Mouse (Mus musculus): ENCODE measurements at regions not wholly inside any gene's neighbourhood (a gene's known extent, or its start where the extent isn't known, plus 50 kb on each side); places are given as distances from the start of the nearest gene placed in this dataset.

GRCm38 (mm10) chr4:64228341-64228740, 181.5 kb upstream of the Tnc start:
- Histone ChIP-seq H3K4me1 (ENCODE audit: control insufficient read depth, insufficient read depth, low read length) (no peaks in the 10 kb centered on the region), H3K27me3 (ENCODE audit: control insufficient read depth, insufficient read depth, low read depth, low read length) (no peaks in the 10 kb centered on the region), H3K4me2 (ENCODE audit: low read length) (no peak overlapping the region), H3K4me3 (ENCODE audit: low read depth, low read length) (no peak overlapping the region), H3K9me3 (replicated peaks; ENCODE audit: control insufficient read depth, low read length, poor library complexity, severe bottlenecking) (no peaks in the 10 kb centered on the region), H3K27ac (ENCODE audit: low read length) (no peak overlapping the region), H3K36me3 (ENCODE audit: control insufficient read depth, insufficient read depth, low read length) (no peaks in the 10 kb centered on the region), H3K9ac (ENCODE audit: low read depth, low read length) (no peak overlapping the region)
- ATAC-seq: no peak
- WGBS: 76% methylated on average over 3 of the region's 3 CpGs

DNA sequence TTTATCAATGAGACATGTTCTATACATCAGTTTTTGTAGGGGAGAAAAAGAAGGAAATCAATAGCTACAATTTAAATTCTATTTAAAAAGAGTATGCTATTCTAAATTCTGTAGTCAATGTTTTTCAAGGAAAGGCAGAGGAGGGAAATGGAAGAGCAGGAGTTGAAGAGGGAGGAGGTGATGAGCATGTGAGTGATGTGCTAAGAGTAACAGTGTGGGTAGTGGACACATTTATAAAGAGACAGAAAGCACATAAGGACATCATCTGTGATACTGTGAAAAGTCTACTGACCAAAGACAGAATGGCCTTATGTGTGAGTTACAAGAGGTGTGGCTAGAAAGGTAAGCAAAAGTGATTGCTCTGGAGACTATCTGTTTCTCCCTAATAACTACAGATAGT, 179.8 kb upstream of the Tnc start:
- H3K9me3 ChIP-seq (replicated peaks; ENCODE audit: control insufficient read depth, low read length, poor library complexity, severe bottlenecking): no peaks in the 10 kb centered on the region
- H3K27ac ChIP-seq (ENCODE audit: low read length): no peak overlapping the region
- H3K4me3 ChIP-seq (ENCODE audit: low read depth, low read length): no peak overlapping the region
- H3K27me3 ChIP-seq (ENCODE audit: control insufficient read depth, insufficient read depth, low read depth, low read length): no peaks in the 10 kb centered on the region
- no peak for ATAC-seq
- no peak overlapping the region for H3K9ac ChIP-seq (ENCODE audit: low read depth, low read length)
- H3K4me2 ChIP-seq (ENCODE audit: low read length): no peak overlapping the region
- H3K4me1 ChIP-seq (ENCODE audit: control insufficient read depth, insufficient read depth, low read length): no peaks in the 10 kb centered on the region
- H3K36me3 ChIP-seq (ENCODE audit: control insufficient read depth, insufficient read depth, low read length): no peaks in the 10 kb centered on the region

DNA sequence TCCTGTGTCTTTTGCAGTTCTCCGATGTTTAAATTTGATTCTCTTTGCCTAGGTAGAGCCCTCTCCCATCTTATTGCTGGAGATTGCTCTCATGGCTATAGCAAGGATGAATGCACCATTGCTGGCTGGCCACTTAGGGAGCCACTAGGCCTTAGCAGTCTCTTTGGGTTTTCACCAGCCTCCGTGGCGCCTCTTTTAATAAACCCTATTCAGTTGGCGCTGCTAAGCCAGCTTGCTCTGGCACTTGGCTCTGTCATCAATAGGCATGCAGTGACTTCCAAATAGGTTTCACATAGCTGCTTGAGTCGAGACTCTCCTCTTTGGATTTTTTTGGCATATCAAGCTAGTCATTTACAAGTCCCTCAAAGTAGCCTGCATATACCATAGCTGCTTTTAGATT, 178.1 kb upstream of the Tnc start:
- Histone ChIP-seq H3K9ac (ENCODE audit: low read depth, low read length) (no peak overlapping the region), H3K36me3 (ENCODE audit: control insufficient read depth, insufficient read depth, low read length) (no peaks in the 10 kb centered on the region), H3K4me3 (ENCODE audit: low read depth, low read length) (no peak overlapping the region), H3K9me3 (replicated peaks; ENCODE audit: control insufficient read depth, low read length, poor library complexity, severe bottlenecking) (no peaks in the 10 kb centered on the region), H3K4me2 (ENCODE audit: low read length) (no peak overlapping the region), H3K4me1 (ENCODE audit: control insufficient read depth, insufficient read depth, low read length) (no peaks in the 10 kb centered on the region), H3K27me3 (ENCODE audit: control insufficient read depth, insufficient read depth, low read depth, low read length) (no peaks in the 10 kb centered on the region), H3K27ac (ENCODE audit: low read length) (no peak overlapping the region)
- ATAC-seq: peak; percentile 67; the same call in 1 of the 2 replicates
- WGBS: 65% methylated on average over 5 of the region's 5 CpGs

GRCm38 (mm10) chr4:64219802-64220201, 173.0 kb upstream of the Tnc start:
- Histone ChIP-seq H3K4me2 (ENCODE audit: low read length) (no peak overlapping the region), H3K4me3 (ENCODE audit: low read depth, low read length) (no peak overlapping the region), H3K4me1 (ENCODE audit: control insufficient read depth, insufficient read depth, low read length) (no peaks in the 10 kb centered on the region), H3K27me3 (ENCODE audit: control insufficient read depth, insufficient read depth, low read depth, low read length) (no peaks in the 10 kb centered on the region), H3K36me3 (ENCODE audit: control insufficient read depth, insufficient read depth, low read length) (no peaks in the 10 kb centered on the region), H3K27ac (ENCODE audit: low read length) (no peak overlapping the region), H3K9ac (ENCODE audit: low read depth, low read length) (no peak overlapping the region), H3K9me3 (replicated peaks; ENCODE audit: control insufficient read depth, low read length, poor library complexity, severe bottlenecking) (no peaks in the 10 kb centered on the region)
- ATAC-seq: no peak
- WGBS: 79% methylated on average over 2 of the region's 2 CpGs

DNA sequence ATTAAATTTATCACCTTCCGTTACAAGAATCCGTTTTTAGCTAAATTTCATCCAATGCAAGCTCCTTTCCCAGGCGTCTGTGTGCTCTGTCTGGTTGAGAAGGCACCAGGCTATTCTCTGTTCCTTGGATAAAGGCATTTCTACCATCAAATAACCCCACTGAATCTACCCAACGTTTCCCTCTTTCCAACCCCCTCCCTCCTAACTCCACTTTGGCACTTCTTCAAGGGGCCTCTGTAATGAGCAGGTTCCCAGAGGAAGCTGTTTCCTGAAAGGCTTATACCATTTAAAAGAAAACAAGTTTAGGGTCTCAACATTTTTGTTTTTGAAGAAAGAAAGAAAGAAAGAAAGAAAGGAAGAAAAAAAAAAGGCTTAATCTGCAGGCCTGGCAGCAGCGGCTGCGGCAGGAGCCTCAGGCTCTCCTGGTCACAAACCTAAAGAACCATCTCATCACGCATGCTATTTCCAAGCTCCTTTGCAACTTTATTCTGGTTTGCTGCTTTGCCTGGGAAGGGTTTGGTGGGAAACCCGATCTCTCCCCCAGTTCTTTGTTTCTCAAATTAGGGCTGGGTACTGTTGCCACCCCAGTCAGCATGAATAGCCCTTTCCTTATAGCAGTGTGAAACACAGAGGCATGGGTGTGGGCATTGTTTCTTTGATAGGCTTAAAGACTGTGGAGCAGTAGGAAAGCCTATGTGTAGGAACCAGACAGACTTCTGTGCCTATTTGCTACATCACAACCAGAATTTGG, 160.5 kb upstream of the Tnc start:
- no peaks in the 10 kb centered on the region for H3K36me3 ChIP-seq (ENCODE audit: control insufficient read depth, insufficient read depth, low read length)
- WGBS: 24% methylated on average over 8 of the region's 8 CpGs
- no peak overlapping the region for H3K4me3 ChIP-seq (ENCODE audit: low read depth, low read length)
- H3K27me3 ChIP-seq (ENCODE audit: control insufficient read depth, insufficient read depth, low read depth, low read length): no peaks in the 10 kb centered on the region
- no peak overlapping the region for H3K9ac ChIP-seq (ENCODE audit: low read depth, low read length)
- no peaks in the 10 kb centered on the region; the same call in 1 of the 2 replicates for H3K9me3 ChIP-seq (replicated peaks; ENCODE audit: control insufficient read depth, low read length, poor library complexity, severe bottlenecking)
- peak; percentile 95 for ATAC-seq
- H3K27ac ChIP-seq (ENCODE audit: low read length): no peak overlapping the region
- H3K4me2 ChIP-seq (ENCODE audit: low read length): no peak overlapping the region
- H3K4me1 ChIP-seq (ENCODE audit: control insufficient read depth, insufficient read depth, low read length): no peaks in the 10 kb centered on the region; the same call in 1 of the 2 replicates

- ATAC-seq: no peak
- H3K4me2 ChIP-seq (ENCODE audit: low read length): no peak overlapping the region
- peaks cover 6% of the 10 kb centered on the region for H3K4me1 ChIP-seq (ENCODE audit: control insufficient read depth, insufficient read depth, low read length)
- no peaks in the 10 kb centered on the region for H3K27me3 ChIP-seq (ENCODE audit: control insufficient read depth, insufficient read depth, low read depth, low read length)
- H3K36me3 ChIP-seq (ENCODE audit: control insufficient read depth, insufficient read depth, low read length): no peaks in the 10 kb centered on the region
- no peak overlapping the region for H3K27ac ChIP-seq (ENCODE audit: low read length)
- H3K9me3 ChIP-seq (replicated peaks; ENCODE audit: control insufficient read depth, low read length, poor library complexity, severe bottlenecking): no peaks in the 10 kb centered on the region; the same call in 1 of the 2 replicates
- no peak overlapping the region for H3K9ac ChIP-seq (ENCODE audit: low read depth, low read length)
- no peak overlapping the region for H3K4me3 ChIP-seq (ENCODE audit: low read depth, low read length)
- 88% methylated on average over 3 of the region's 3 CpGs for WGBS
Measured at GRCm38 (mm10) chr4:64200808-64201190, 154.0 kb upstream of the Tnc start.

GRCm38 (mm10) chr4:64200151-64200807, 153.5 kb upstream of the Tnc start:
- no peak overlapping the region for H3K4me2 ChIP-seq (ENCODE audit: low read length)
- H3K27me3 ChIP-seq (ENCODE audit: control insufficient read depth, insufficient read depth, low read depth, low read length): no peaks in the 10 kb centered on the region
- H3K9me3 ChIP-seq (replicated peaks; ENCODE audit: control insufficient read depth, low read length, poor library complexity, severe bottlenecking): no peaks in the 10 kb centered on the region; the same call in 1 of the 2 replicates
- H3K27ac ChIP-seq (ENCODE audit: low read length): no peak overlapping the region
- 52% methylated on average over 3 of the region's 3 CpGs for WGBS
- no peak overlapping the region for H3K4me3 ChIP-seq (ENCODE audit: low read depth, low read length)
- ATAC-seq: 0 out of 2 replicates have a peak, but pooled peaks have one; percentile 58
- H3K4me1 ChIP-seq (ENCODE audit: control insufficient read depth, insufficient read depth, low read length): peaks cover 6% of the 10 kb centered on the region
- H3K9ac ChIP-seq (ENCODE audit: low read depth, low read length): no peak overlapping the region
- no peaks in the 10 kb centered on the region for H3K36me3 ChIP-seq (ENCODE audit: control insufficient read depth, insufficient read depth, low read length)

DNA sequence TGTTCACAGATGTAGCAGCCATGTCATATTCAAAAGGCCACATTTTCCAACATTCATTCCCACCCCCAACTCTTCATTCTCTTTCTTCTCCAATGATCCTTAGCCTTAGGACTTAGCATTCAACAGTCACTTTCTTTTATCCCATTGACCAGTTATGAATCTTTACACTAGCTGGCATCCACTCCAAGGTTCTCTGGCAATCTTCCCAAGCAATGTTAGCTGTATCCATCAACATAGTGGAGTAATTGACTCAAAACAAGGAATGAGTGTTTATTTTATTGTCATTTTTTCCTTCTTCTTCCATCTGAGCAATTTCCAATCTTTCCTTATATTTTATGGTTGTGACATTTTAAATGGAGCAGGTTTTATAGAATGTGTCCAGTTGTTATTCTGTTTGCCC, 138.2 kb upstream of the Tnc start:
- H3K27ac ChIP-seq (ENCODE audit: low read length): no peak overlapping the region
- H3K27me3 ChIP-seq (ENCODE audit: control insufficient read depth, insufficient read depth, low read depth, low read length): no peaks in the 10 kb centered on the region
- H3K36me3 ChIP-seq (ENCODE audit: control insufficient read depth, insufficient read depth, low read length): no peaks in the 10 kb centered on the region
- no peaks in the 10 kb centered on the region for H3K4me1 ChIP-seq (ENCODE audit: control insufficient read depth, insufficient read depth, low read length)
- H3K4me3 ChIP-seq (ENCODE audit: low read depth, low read length): no peak overlapping the region
- H3K4me2 ChIP-seq (ENCODE audit: low read length): no peak overlapping the region
- H3K9ac ChIP-seq (ENCODE audit: low read depth, low read length): no peak overlapping the region
- H3K9me3 ChIP-seq (replicated peaks; ENCODE audit: control insufficient read depth, low read length, poor library complexity, severe bottlenecking): no peaks in the 10 kb centered on the region
- no peak for ATAC-seq

- Histone ChIP-seq H3K4me1 (ENCODE audit: control insufficient read depth, insufficient read depth, low read length) (no peaks in the 10 kb centered on the region), H3K4me3 (ENCODE audit: low read depth, low read length) (no peak overlapping the region), H3K27me3 (ENCODE audit: control insufficient read depth, insufficient read depth, low read depth, low read length) (no peaks in the 10 kb centered on the region), H3K9ac (ENCODE audit: low read depth, low read length) (no peak overlapping the region), H3K36me3 (ENCODE audit: control insufficient read depth, insufficient read depth, low read length) (no peaks in the 10 kb centered on the region), H3K27ac (ENCODE audit: low read length) (no peak overlapping the region), H3K4me2 (ENCODE audit: low read length) (no peak overlapping the region), H3K9me3 (replicated peaks; ENCODE audit: control insufficient read depth, low read length, poor library complexity, severe bottlenecking) (no peaks in the 10 kb centered on the region)
- WGBS: 10% methylated on average over 3 of the region's 3 CpGs
- ATAC-seq: no peak
Measured at GRCm38 (mm10) chr4:64175938-64176337, 129.1 kb upstream of the Tnc start.
